Mouse (Mus musculus) heart, embryonic 11.5 days (tissue): ENCODE data around the gene Kctd15. TPM values are rescaled to one million over a fixed set of nuclear protein-coding genes. Genes with fewer than 3 reads are reported as not detected.

Source experiments
- polyA plus RNA-seq: library from polyadenylated mRNA; unstranded; fragments of >200 nt; fragmentation: Nextera tagmentation; extraction: Ambion mirVana; gene quantifications from 2 replicates; pipeline ENCODE4 v1.2.1, GENCODE M21; 2014

Kctd15 gene
- polyA plus RNA-seq, 1 experiment from 2014 or later, result 4.5 TPM

Other genes starting within 250 kb of the Kctd15 start
- 1.2 and 1.6 TPM in 2 replicates for gene Chst8, start 156.0 kb upstream of the Kctd15 start, polyA plus RNA-seq